Mouse (Mus musculus): ENCODE measurements around the gene Macc1. TPM values are rescaled to one million over a fixed set of nuclear protein-coding genes. Genes with fewer than 3 reads are reported as not detected.
"Not testable (repeated sequence)": the region's sequence is repeated elsewhere in the genome, so short reads cannot be mapped to it uniquely, and the experiment has no call there.

The Macc1 gene
- total RNA-seq (2021) = not detected in 2 replicates
- long read RNA-seq = 0 reads

- DNase-seq = no peak
Measured at GRCm38 (mm10) chr12:119313970-119314369, at the start of gene Macc1. Gene Macc1, plus strand, starts transcription at chr12:119314270.

- no peak for DNase-seq
Measured at GRCm38 (mm10) chr12:119264506-119264905, 49.6 kb upstream of the Macc1 start.

- no peak for DNase-seq
Measured at GRCm38 (mm10) chr12:119268723-119269122, 45.3 kb upstream of the Macc1 start.

- DNase-seq = no peak
Measured at GRCm38 (mm10) chr12:119270036-119270435, 44.0 kb upstream of the Macc1 start.

GRCm38 (mm10) chr12:119271964-119272363 is 42.1 kb upstream of the Macc1 start:
- DNase-seq = no peak

GRCm38 (mm10) chr12:119273605-119274004 is 40.5 kb upstream of the Macc1 start:
- DNase-seq = no peak

GRCm38 (mm10) chr12:119276282-119276681 is 37.8 kb upstream of the Macc1 start:
- no peak for DNase-seq

GRCm38 (mm10) chr12:119291618-119292017 is 22.5 kb upstream of the Macc1 start:
- no peak for DNase-seq

GRCm38 (mm10) chr12:119303618-119304017 is 10.5 kb upstream of the Macc1 start:
- DNase-seq = no peak

GRCm38 (mm10) chr12:119313014-119313763 is 881 bp upstream of the Macc1 start:
- DNase-seq = no peak

- no peak for DNase-seq
Measured at GRCm38 (mm10) chr12:119318799-119319198, 4.7 kb downstream of the Macc1 start.

- no peak for DNase-seq
Measured at GRCm38 (mm10) chr12:119325400-119325799, 11.3 kb downstream of the Macc1 start.

- DNase-seq = no peak
Measured at GRCm38 (mm10) chr12:119330644-119331043, 16.6 kb downstream of the Macc1 start.

- no peak for DNase-seq
Measured at GRCm38 (mm10) chr12:119333376-119333775, 19.3 kb downstream of the Macc1 start.

GRCm38 (mm10) chr12:119352579-119352978 is 38.5 kb downstream of the Macc1 start:
- not testable (repeated sequence) for DNase-seq

- DNase-seq = no peak
Measured at GRCm38 (mm10) chr12:119357418-119358241, 43.6 kb downstream of the Macc1 start.

GRCm38 (mm10) chr12:119358242-119358515 is 44.1 kb downstream of the Macc1 start:
- DNase-seq = no peak

- no peak for DNase-seq
Measured at GRCm38 (mm10) chr12:119365041-119365440, 51.0 kb downstream of the Macc1 start.

- no peak for DNase-seq
Measured at GRCm38 (mm10) chr12:119369832-119370231, 55.8 kb downstream of the Macc1 start.

GRCm38 (mm10) chr12:119372359-119372758 is 58.3 kb downstream of the Macc1 start:
- no peak for DNase-seq

GRCm38 (mm10) chr12:119376879-119377278 is 62.8 kb downstream of the Macc1 start:
- no peak for DNase-seq

- DNase-seq = no peak
Measured at GRCm38 (mm10) chr12:119381839-119382238, 67.8 kb downstream of the Macc1 start.

GRCm38 (mm10) chr12:119386243-119386642 is 72.2 kb downstream of the Macc1 start:
- DNase-seq = no peak

GRCm38 (mm10) chr12:119386650-119387049 is 72.6 kb downstream of the Macc1 start:
- DNase-seq = no peak
